Mouse (Mus musculus) limb, embryonic 10.5 days (tissue): ENCODE results near the gene Bag1. TPM values are rescaled to one million over a fixed set of nuclear protein-coding genes. Genes with fewer than 3 reads are reported as not detected.

ENCODE experiments used
- DNase-seq: peaks from one replicate; pipeline ENCODE4 v3.0.0-alpha.2; 2017; ENCODE audit warnings: low spot score
- H3K27ac ChIP-seq: fragments of 300-500 bp; sonication (generic); 2 replicates; pipeline ENCODE4 v1.5.1; 2016; ENCODE audit warnings: mild to moderate bottlenecking
- H3K27me3 ChIP-seq: fragments of 300-500 bp; sonication (generic); 2 replicates; pipeline ENCODE4 v1.6.1; 2016; ENCODE audit warnings: low read depth, mild to moderate bottlenecking; ENCODE audit not compliant: poor library complexity, severe bottlenecking
- H3K36me3 ChIP-seq: fragments of 300-500 bp; sonication (generic); 2 replicates; pipeline ENCODE4 v1.6.1; 2016; ENCODE audit warnings: mild to moderate bottlenecking, moderate library complexity
- H3K4me1 ChIP-seq: fragments of 300-500 bp; sonication (generic); 2 replicates; pipeline ENCODE4 v1.6.1; 2016
- H3K4me3 ChIP-seq: fragments of 300-500 bp; sonication (generic); 2 replicates; pipeline ENCODE4 v1.5.1; 2016; ENCODE audit warnings: mild to moderate bottlenecking, moderate library complexity
- H3K9me3 ChIP-seq: fragments of 300-500 bp; sonication (generic); replicated peaks from 2 replicates; pipeline ENCODE4 v1.6.1; 2016; ENCODE audit warnings: mild to moderate bottlenecking
- WGBS: fragments of 180-500 bp; shearing (Covaris S2); methylation state at CpG from one replicate; pipeline ENCODE4 v1.1.7; 2016; 5-methylcytosine and 5-hydroxymethylcytosine counted together
- polyA plus RNA-seq: library from polyadenylated mRNA; unstranded; fragments of >200 nt; fragmentation: Nextera tagmentation; extraction: Ambion mirVana; gene quantifications from 2 replicates; pipeline ENCODE4 v1.2.1, GENCODE M21; 2016

Bag1 gene
- polyA plus RNA-seq, 1 experiment from 2014 or later = 225 TPM

- H3K9me3 ChIP-seq = no peaks in the 10 kb centered on the region
- no peak overlapping the region for H3K4me3 ChIP-seq
- peaks cover 1% of the 10 kb centered on the region; the same call in 1 of the 2 replicates for H3K4me1 ChIP-seq
- H3K27me3 ChIP-seq = no peaks in the 10 kb centered on the region
- 87% methylated on average over 6 of the region's 6 CpGs for WGBS
- DNase-seq = no peak
- no peaks in the 10 kb centered on the region for H3K36me3 ChIP-seq
- no peak overlapping the region for H3K27ac ChIP-seq
These were observed 24.9 kb downstream of the Bag1 start for GRCm38 (mm10) chr4:40923087-40923651.

- no peak for DNase-seq
- no peak overlapping the region for H3K4me3 ChIP-seq
- no peaks in the 10 kb centered on the region for H3K4me1 ChIP-seq
- H3K36me3 ChIP-seq = no peaks in the 10 kb centered on the region
- H3K9me3 ChIP-seq = no peaks in the 10 kb centered on the region
- no peaks in the 10 kb centered on the region for H3K27me3 ChIP-seq
- no peak overlapping the region for H3K27ac ChIP-seq
- WGBS = 69% methylated on average over 3 of the region's 3 CpGs
These were observed 26.8 kb downstream of the Bag1 start for GRCm38 (mm10) chr4:40921288-40921687.

GRCm38 (mm10) chr4:40920576-40920975 is 27.5 kb downstream of the Bag1 start:
- Histone ChIP-seq H3K4me3 (no peak overlapping the region), H3K4me1 (no peaks in the 10 kb centered on the region), H3K36me3 (no peaks in the 10 kb centered on the region), H3K27me3 (no peaks in the 10 kb centered on the region), H3K27ac (no peak overlapping the region), H3K9me3 (no peaks in the 10 kb centered on the region)
- no peak for DNase-seq
- 87% methylated on average over 2 of the region's 2 CpGs for WGBS

GRCm38 (mm10) chr4:40919785-40920184 is 28.3 kb downstream of the Bag1 start, which contains the start of gene Spink4:
Gene Spink4, plus strand, starts transcription at chr4:40920052.
- 46% methylated on average over 3 of the region's 3 CpGs for WGBS
- Histone ChIP-seq H3K36me3 (no peaks in the 10 kb centered on the region), H3K27ac (no peak within 1 kb of the TSS), H3K27me3 (no peaks in the 10 kb centered on the region), H3K4me1 (no peaks in the 10 kb centered on the region), H3K4me3 (no peak within 1 kb of the TSS), H3K9me3 (no peaks in the 10 kb centered on the region)
- no peak for DNase-seq

- DNase-seq = no peak
- 87% methylated on average over 7 of the region's 7 CpGs for WGBS
- H3K9me3 ChIP-seq = no peaks in the 10 kb centered on the region
- H3K4me3 ChIP-seq = no peak overlapping the region
- no peaks in the 10 kb centered on the region for H3K27me3 ChIP-seq
- no peak overlapping the region for H3K27ac ChIP-seq
- no peaks in the 10 kb centered on the region for H3K36me3 ChIP-seq
- H3K4me1 ChIP-seq = no peaks in the 10 kb centered on the region
These were observed 31.4 kb downstream of the Bag1 start for GRCm38 (mm10) chr4:40916592-40917155.

GRCm38 (mm10) chr4:40915947-40916346 is 32.1 kb downstream of the Bag1 start:
- H3K4me1 ChIP-seq = no peaks in the 10 kb centered on the region
- WGBS = 83% methylated on average over 5 of the region's 5 CpGs
- no peaks in the 10 kb centered on the region for H3K36me3 ChIP-seq
- no peak overlapping the region for H3K27ac ChIP-seq
- no peaks in the 10 kb centered on the region for H3K27me3 ChIP-seq
- H3K4me3 ChIP-seq = no peak overlapping the region
- no peaks in the 10 kb centered on the region for H3K9me3 ChIP-seq
- no peak for DNase-seq

- H3K4me3 ChIP-seq = no peak overlapping the region
- H3K36me3 ChIP-seq = no peaks in the 10 kb centered on the region
- no peak for DNase-seq
- no peaks in the 10 kb centered on the region for H3K4me1 ChIP-seq
- H3K27ac ChIP-seq = no peak overlapping the region
- no peaks in the 10 kb centered on the region for H3K9me3 ChIP-seq
- no peaks in the 10 kb centered on the region for H3K27me3 ChIP-seq
These were observed 33.7 kb downstream of the Bag1 start for GRCm38 (mm10) chr4:40914287-40914867.

- Histone ChIP-seq H3K27me3 (no peaks in the 10 kb centered on the region), H3K27ac (0 out of 2 replicates have a peak overlapping the region, but pooled peaks have one; percentile 17), H3K36me3 (no peaks in the 10 kb centered on the region), H3K4me1 (peaks cover 9% of the 10 kb centered on the region), H3K4me3 (no peak overlapping the region), H3K9me3 (no peaks in the 10 kb centered on the region)
- DNase-seq = no peak
- WGBS = 54% methylated on average over 20 of the region's 20 CpGs
These were observed 39.7 kb downstream of the Bag1 start for GRCm38 (mm10) chr4:40908261-40908969.

- Histone ChIP-seq H3K27me3 (no peaks in the 10 kb centered on the region), H3K4me1 (peaks cover 9% of the 10 kb centered on the region), H3K36me3 (no peaks in the 10 kb centered on the region), H3K4me3 (no peak overlapping the region), H3K27ac (no peak overlapping the region), H3K9me3 (no peaks in the 10 kb centered on the region)
- WGBS = 37% methylated on average over 1 of the region's 1 CpGs
- no peak for DNase-seq
These were observed 41.8 kb downstream of the Bag1 start for GRCm38 (mm10) chr4:40906298-40906697.

GRCm38 (mm10) chr4:40900612-40901011 is 47.5 kb downstream of the Bag1 start:
- no peak overlapping the region for H3K27ac ChIP-seq
- no peaks in the 10 kb centered on the region for H3K36me3 ChIP-seq
- DNase-seq = no peak
- H3K27me3 ChIP-seq = no peaks in the 10 kb centered on the region
- H3K9me3 ChIP-seq = no peaks in the 10 kb centered on the region
- H3K4me3 ChIP-seq = no peak overlapping the region
- 0 out of 2 replicates have a peak, but pooled peaks cover 7% of the 10 kb centered on the region for H3K4me1 ChIP-seq
- 85% methylated on average over 4 of the region's 4 CpGs for WGBS

GRCm38 (mm10) chr4:40900071-40900470 is 48.0 kb downstream of the Bag1 start:
- no peak overlapping the region for H3K4me3 ChIP-seq
- no peaks in the 10 kb centered on the region for H3K36me3 ChIP-seq
- H3K4me1 ChIP-seq = 0 out of 2 replicates have a peak, but pooled peaks cover 7% of the 10 kb centered on the region
- H3K27me3 ChIP-seq = no peaks in the 10 kb centered on the region
- H3K27ac ChIP-seq = no peak overlapping the region
- WGBS = 96% methylated on average over 3 of the region's 3 CpGs
- no peaks in the 10 kb centered on the region for H3K9me3 ChIP-seq
- no peak for DNase-seq

- 75% methylated on average over 2 of the region's 2 CpGs for WGBS
- 0 out of 2 replicates have a peak, but pooled peaks cover 7% of the 10 kb centered on the region for H3K4me1 ChIP-seq
- H3K4me3 ChIP-seq = no peak overlapping the region
- no peaks in the 10 kb centered on the region for H3K9me3 ChIP-seq
- no peak for DNase-seq
- H3K27me3 ChIP-seq = no peaks in the 10 kb centered on the region
- H3K36me3 ChIP-seq = no peaks in the 10 kb centered on the region
- H3K27ac ChIP-seq = no peak overlapping the region
These were observed 48.8 kb downstream of the Bag1 start for GRCm38 (mm10) chr4:40899264-40899663.

- Histone ChIP-seq H3K4me3 (no peak overlapping the region), H3K27me3 (no peaks in the 10 kb centered on the region), H3K9me3 (no peaks in the 10 kb centered on the region), H3K36me3 (no peaks in the 10 kb centered on the region), H3K4me1 (0 out of 2 replicates have a peak, but pooled peaks cover 7% of the 10 kb centered on the region), H3K27ac (no peak overlapping the region)
- whole genome bisulfite sequencing = 77% methylated on average over 6 of the region's 6 CpGs
- no peak for DNase-seq
These were observed 49.5 kb downstream of the Bag1 start for GRCm38 (mm10) chr4:40898476-40899044.
